Mouse (Mus musculus) hindbrain, embryonic 15.5 days (tissue): Measurements from ENCODE around the gene Tgoln1. TPM values are rescaled to one million over a fixed set of nuclear protein-coding genes. Genes with fewer than 3 reads are reported as not detected.
A peak's percentile ranks its signal among the peaks of the same experiment; 100 is the strongest.

Source experiments
- ATAC-seq: fragments of 200-750 bp; cut with Nextera tagmentation; 2 replicates; pipeline ENCODE4 v1.8.0; 2017; ENCODE audit warnings: low read depth, moderate number of reproducible peaks, moderate TSS enrichment; ENCODE audit not compliant: low FRiP score
- H3K27ac ChIP-seq: fragments of 300-500 bp; sonication (generic); replicated peaks from 2 replicates; pipeline ENCODE4 v1.5.1; 2015; ENCODE audit warnings: mild to moderate bottlenecking, inconsistent platforms
- H3K27me3 ChIP-seq: fragments of 300-500 bp; sonication (generic); 2 replicates; pipeline ENCODE4 v1.6.1; 2015; ENCODE audit warnings: control low read depth, inconsistent platforms
- H3K36me3 ChIP-seq: fragments of 300-500 bp; sonication (generic); 2 replicates; pipeline ENCODE4 v1.6.1; 2015; ENCODE audit warnings: control low read depth, inconsistent platforms
- H3K4me1 ChIP-seq: fragments of 300-500 bp; sonication (generic); replicated peaks from 2 replicates; pipeline ENCODE4 v1.6.1; 2015; ENCODE audit warnings: control low read depth, inconsistent platforms
- H3K4me2 ChIP-seq: fragments of 300-500 bp; sonication (generic); 2 replicates; pipeline ENCODE4 v1.6.1; 2015; ENCODE audit warnings: moderate library complexity, mild to moderate bottlenecking, inconsistent platforms
- H3K4me3 ChIP-seq: fragments of 300-500 bp; sonication (generic); 2 replicates; pipeline ENCODE4 v1.5.1; 2015; ENCODE audit warnings: mild to moderate bottlenecking, inconsistent platforms
- H3K9ac ChIP-seq: fragments of 300-500 bp; sonication (generic); 2 replicates; pipeline ENCODE4 v1.6.1; 2015; ENCODE audit warnings: inconsistent platforms
- H3K9me3 ChIP-seq: fragments of 300-500 bp; sonication (generic); 2 replicates; pipeline ENCODE4 v1.6.1; 2016; ENCODE audit warnings: control low read depth, inconsistent platforms
- WGBS: fragments of 180-500 bp; shearing (Covaris S2); methylation state at CpG from one replicate; pipeline ENCODE4 v1.1.7; 2015; 5-methylcytosine and 5-hydroxymethylcytosine counted together
- polyA plus RNA-seq: library from polyadenylated mRNA; unstranded; fragments of >200 nt; fragmentation: Nextera tagmentation; extraction: Ambion mirVana; gene quantifications from 2 replicates; pipeline ENCODE4 v1.2.1, GENCODE M21; 2015

The Tgoln1 gene
- polyA plus RNA-seq, 1 experiment from 2014 or later, result 34.6 TPM

GRCm38 (mm10) chr6:72626391-72626790, 9.6 kb upstream of the Tgoln1 start:
- H3K9ac ChIP-seq, result no peak overlapping the region
- no peak overlapping the region for H3K4me3 ChIP-seq
- H3K36me3 ChIP-seq, result no peaks in the 10 kb centered on the region
- H3K4me2 ChIP-seq, result no peak overlapping the region
- WGBS, result 83% methylated on average over 7 of the region's 7 CpGs
- no peaks in the 10 kb centered on the region for H3K9me3 ChIP-seq
- no peaks in the 10 kb centered on the region for H3K4me1 ChIP-seq
- ATAC-seq, result no peak
- H3K27ac ChIP-seq, result no peak overlapping the region
- H3K27me3 ChIP-seq, result no peaks in the 10 kb centered on the region

- Histone ChIP-seq H3K27me3 (no peaks in the 10 kb centered on the region), H3K9me3 (no peaks in the 10 kb centered on the region), H3K4me2 (no peak overlapping the region), H3K27ac (no peak overlapping the region), H3K4me3 (no peak overlapping the region), H3K9ac (no peak overlapping the region), H3K36me3 (no peaks in the 10 kb centered on the region), H3K4me1 (no peaks in the 10 kb centered on the region)
- no peak for ATAC-seq
- WGBS, result 93% methylated on average over 8 of the region's 8 CpGs
Measured at GRCm38 (mm10) chr6:72623661-72624402, 7.0 kb upstream of the Tgoln1 start.

GRCm38 (mm10) chr6:72622917-72623316, 6.1 kb upstream of the Tgoln1 start:
- ATAC-seq, result no peak
- Histone ChIP-seq H3K4me1 (no peaks in the 10 kb centered on the region), H3K27me3 (no peaks in the 10 kb centered on the region), H3K27ac (no peak overlapping the region), H3K36me3 (no peaks in the 10 kb centered on the region), H3K9ac (no peak overlapping the region), H3K4me2 (no peak overlapping the region), H3K9me3 (no peaks in the 10 kb centered on the region), H3K4me3 (no peak overlapping the region)
- 37% methylated on average over 3 of the region's 3 CpGs for WGBS

DNA sequence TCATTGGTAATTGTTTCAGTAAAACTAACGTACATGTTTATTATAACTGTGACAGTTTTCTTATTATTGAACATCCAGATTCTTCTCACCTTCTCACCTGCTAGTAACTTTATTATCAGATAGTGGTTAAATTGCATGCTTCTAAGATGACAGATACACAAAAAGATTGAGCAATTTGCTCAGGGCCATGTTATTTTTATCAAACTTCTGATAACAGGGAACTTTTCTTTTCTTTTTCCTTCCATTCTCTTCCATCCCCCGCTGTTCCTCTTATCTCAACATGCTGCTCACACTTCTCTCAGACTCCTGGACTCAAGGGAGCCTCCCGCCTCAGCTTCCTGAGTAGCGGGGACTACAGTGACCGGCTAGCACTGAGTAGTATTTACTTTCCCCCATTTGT, 4.1 kb upstream of the Tgoln1 start:
- no peak for ATAC-seq
- H3K9me3 ChIP-seq, result no peaks in the 10 kb centered on the region
- no peaks in the 10 kb centered on the region for H3K27me3 ChIP-seq
- H3K4me2 ChIP-seq, result no peak overlapping the region
- H3K36me3 ChIP-seq, result no peaks in the 10 kb centered on the region
- no peak overlapping the region for H3K27ac ChIP-seq
- no peak overlapping the region for H3K4me3 ChIP-seq
- no peak overlapping the region for H3K9ac ChIP-seq
- WGBS, result 88% methylated on average over 5 of the region's 5 CpGs
- H3K4me1 ChIP-seq, result peaks cover 9% of the 10 kb centered on the region

DNA sequence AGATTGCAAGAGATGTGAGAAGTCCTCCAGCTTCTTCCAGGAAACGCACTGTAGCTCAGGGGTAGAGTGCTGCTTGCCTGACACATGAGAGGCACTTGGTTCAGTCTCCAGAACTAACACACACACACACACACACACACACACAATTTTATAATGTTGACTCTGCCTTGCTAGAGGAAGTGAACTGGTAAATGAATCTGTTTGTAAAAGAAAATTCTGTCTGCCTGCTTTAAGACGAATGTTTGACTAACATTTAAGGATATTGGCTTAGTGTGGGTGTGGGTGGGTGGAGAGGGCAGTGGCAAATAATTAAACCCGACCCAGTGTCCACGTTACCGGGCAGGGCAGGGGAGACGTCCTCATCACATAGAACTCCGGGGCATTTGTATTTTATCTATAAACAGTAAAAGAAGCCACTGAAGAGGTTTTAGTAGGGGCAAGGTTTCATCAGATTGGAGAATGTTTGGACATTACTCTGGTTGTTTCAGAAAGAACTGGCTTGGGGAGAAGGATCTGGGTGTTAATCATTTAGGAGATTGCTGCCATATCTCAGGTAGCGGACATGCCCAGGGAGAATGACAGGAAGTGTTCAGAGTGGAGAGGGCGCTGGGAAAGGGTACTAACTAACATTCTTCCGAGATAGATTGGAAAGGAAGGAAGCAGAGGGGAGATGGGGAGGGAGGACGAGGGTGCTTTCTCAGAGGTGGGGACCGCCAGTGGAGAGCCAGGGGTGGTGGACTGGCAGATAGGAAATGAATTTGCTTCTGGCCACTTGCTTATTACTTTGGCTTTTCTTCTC, 3.1 kb upstream of the Tgoln1 start:
- Histone ChIP-seq H3K4me3 (no peak overlapping the region), H3K4me2 (no peak overlapping the region), H3K9me3 (no peaks in the 10 kb centered on the region), H3K9ac (no peak overlapping the region), H3K4me1 (peaks cover 19% of the 10 kb centered on the region), H3K36me3 (no peaks in the 10 kb centered on the region), H3K27ac (no peak overlapping the region), H3K27me3 (no peaks in the 10 kb centered on the region)
- ATAC-seq, result no peak
- 57% methylated on average over 12 of the region's 12 CpGs for WGBS

DNA sequence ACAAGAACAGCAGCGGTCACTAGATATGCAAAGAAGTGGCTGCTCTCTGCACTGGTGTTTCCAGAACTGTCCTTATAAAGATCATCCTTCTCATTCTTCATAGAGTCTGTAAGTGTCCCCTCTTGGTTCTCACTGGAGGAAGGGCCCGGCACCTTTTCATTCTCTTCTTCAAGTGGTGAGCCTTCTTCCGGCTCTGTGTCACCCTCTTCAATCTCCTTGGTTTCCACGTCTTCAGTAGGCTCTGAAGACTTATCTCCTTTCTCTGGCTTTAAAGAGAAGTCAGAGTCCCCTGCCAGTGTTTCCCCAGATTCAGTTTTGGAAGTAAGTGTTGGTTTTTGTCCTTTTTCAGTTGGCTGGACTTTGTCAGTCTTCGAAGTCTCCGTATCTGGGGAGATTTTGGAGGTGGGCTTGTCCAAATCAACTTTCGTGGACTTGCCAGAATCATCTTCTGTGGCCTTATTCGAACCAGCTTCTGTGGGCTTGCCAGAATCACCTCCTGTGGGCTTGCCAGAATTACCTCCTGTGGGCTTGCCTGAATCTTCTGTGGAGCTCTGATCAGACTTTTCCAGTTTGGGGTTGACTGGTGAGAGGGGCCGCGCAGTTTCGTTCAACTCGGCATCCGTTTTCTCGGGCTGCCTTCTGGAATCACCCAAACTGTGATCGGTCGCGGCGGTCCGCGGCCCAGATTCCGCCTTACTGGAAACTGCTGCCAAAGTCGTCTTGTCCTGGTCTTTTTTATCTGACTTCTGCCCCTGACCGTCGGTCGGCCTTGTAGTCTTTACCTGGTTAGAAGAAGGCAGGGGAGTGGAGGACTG, 1.0 kb downstream of the Tgoln1 start:
- Histone ChIP-seq H3K4me3 (peak overlapping the region; percentile 64), H3K4me1 (peaks cover 37% of the 10 kb centered on the region), H3K27me3 (no peaks in the 10 kb centered on the region), H3K9me3 (no peaks in the 10 kb centered on the region), H3K36me3 (peaks cover 25% of the 10 kb centered on the region), H3K27ac (peak overlapping the region; percentile 87), H3K4me2 (peak overlapping the region; percentile 75), H3K9ac (peak overlapping the region; percentile 66)
- WGBS, result 29% methylated on average over 25 of the region's 25 CpGs
- ATAC-seq, result 0 out of 2 replicates have a peak, but pooled peaks have one; percentile 6

DNA sequence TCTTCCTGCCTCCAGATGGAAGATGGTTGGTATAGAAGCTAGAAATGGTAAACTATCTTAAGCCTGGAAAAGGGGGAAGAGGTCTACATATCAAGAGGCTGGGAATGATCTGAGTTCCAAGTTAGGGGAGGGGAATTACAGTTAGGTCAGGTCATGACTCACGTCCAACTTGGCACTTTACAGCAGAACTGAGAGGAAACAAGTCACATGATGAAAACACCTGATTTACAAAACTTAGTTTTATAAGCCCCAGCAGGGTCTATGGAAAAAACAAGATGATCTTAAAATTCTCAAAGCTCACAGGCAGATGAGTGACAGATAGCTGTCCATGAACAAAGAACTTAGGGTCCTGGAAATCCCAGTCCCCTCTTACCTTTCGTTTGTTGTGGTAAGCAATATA, 1.6 kb downstream of the Tgoln1 start:
- WGBS, result 80% methylated on average over 2 of the region's 2 CpGs

GRCm38 (mm10) chr6:72610261-72610660, 6.5 kb downstream of the Tgoln1 start:
- peaks cover 69% of the 10 kb centered on the region for H3K36me3 ChIP-seq
- ATAC-seq, result no peak
- no peak overlapping the region for H3K27ac ChIP-seq
- no peak overlapping the region for H3K4me2 ChIP-seq
- WGBS, result 88% methylated on average over 4 of the region's 4 CpGs
- H3K9ac ChIP-seq, result no peak overlapping the region
- no peak overlapping the region for H3K4me3 ChIP-seq
- no peaks in the 10 kb centered on the region for H3K9me3 ChIP-seq
- no peaks in the 10 kb centered on the region for H3K27me3 ChIP-seq
- H3K4me1 ChIP-seq, result peaks cover 21% of the 10 kb centered on the region

More for the DNA sequence above, 1.6 kb downstream of the Tgoln1 start:
- Histone ChIP-seq H3K27ac (no peak overlapping the region), H3K9me3 (no peaks in the 10 kb centered on the region), H3K9ac (peak overlapping the region; percentile 19; the same call in 1 of the 2 replicates), H3K4me2 (peak overlapping the region; percentile 75), H3K4me3 (peak overlapping the region; percentile 64), H3K36me3 (peaks cover 32% of the 10 kb centered on the region), H3K4me1 (peaks cover 37% of the 10 kb centered on the region), H3K27me3 (no peaks in the 10 kb centered on the region)
- no peak for ATAC-seq

DNA sequence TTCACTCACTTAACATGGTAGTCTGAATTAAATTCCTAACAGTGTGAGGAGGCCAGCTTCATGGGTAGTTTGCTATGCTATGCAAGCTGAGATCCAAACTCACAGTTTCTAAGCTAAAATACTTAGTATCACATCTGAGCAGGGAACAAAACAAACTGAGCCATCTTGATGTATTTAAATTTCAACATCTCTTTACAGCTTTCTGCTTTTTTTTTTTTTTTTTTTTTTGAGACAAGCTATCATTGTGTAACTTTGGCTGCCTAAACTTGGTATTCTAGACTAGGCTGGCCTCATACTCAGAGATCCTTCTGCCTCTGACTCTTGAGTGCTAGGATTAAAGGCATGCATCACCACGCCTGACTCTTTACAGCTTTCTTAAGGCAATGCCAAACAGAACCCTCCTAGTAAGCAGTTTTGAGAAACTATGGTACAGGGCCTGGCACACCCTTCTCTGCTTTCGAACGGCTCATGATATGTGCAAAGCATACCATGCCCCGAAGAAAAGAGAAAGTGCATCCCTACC, 8.1 kb downstream of the Tgoln1 start:
- Histone ChIP-seq H3K4me1 (peaks cover 5% of the 10 kb centered on the region), H3K9ac (no peak overlapping the region), H3K27ac (no peak overlapping the region), H3K27me3 (no peaks in the 10 kb centered on the region), H3K36me3 (peaks cover 72% of the 10 kb centered on the region), H3K4me2 (no peak overlapping the region), H3K9me3 (no peaks in the 10 kb centered on the region), H3K4me3 (no peak overlapping the region)
- no peak for ATAC-seq
- WGBS, result 92% methylated on average over 4 of the region's 4 CpGs

DNA sequence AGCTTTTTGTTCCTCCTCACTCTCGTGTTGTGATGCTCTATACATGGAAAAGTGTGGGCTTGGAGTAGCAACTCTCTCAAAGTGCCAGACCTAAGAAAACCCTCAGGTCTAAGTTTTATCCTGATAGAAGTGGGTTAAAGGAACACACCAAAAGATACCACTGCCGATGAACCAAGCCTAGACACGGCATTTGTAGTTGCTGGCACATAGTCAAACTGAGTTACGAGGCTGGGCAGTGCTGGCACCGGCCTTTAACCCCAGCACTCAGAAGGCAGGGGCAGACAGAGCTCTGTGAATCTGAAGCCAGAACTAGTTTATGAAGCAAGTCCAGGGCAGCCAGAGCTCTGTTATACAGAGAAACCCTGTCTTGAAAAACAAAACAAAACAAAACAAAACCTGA, 9.1 kb downstream of the Tgoln1 start:
- no peaks in the 10 kb centered on the region for H3K9me3 ChIP-seq
- no peak for ATAC-seq
- no peak overlapping the region for H3K4me2 ChIP-seq
- no peak overlapping the region for H3K4me3 ChIP-seq
- peaks cover 64% of the 10 kb centered on the region for H3K36me3 ChIP-seq
- H3K27me3 ChIP-seq, result no peaks in the 10 kb centered on the region
- no peaks in the 10 kb centered on the region for H3K4me1 ChIP-seq
- no peak overlapping the region for H3K9ac ChIP-seq
- no peak overlapping the region for H3K27ac ChIP-seq
- 90% methylated on average over 5 of the region's 5 CpGs for WGBS

- peaks cover 64% of the 10 kb centered on the region for H3K36me3 ChIP-seq
Measured at GRCm38 (mm10) chr6:72607060-72607459, 9.7 kb downstream of the Tgoln1 start.

More at GRCm38 (mm10) chr6:72607060-72607459, 9.7 kb downstream of the Tgoln1 start:
- Histone ChIP-seq H3K27me3 (no peaks in the 10 kb centered on the region), H3K27ac (no peak overlapping the region), H3K9ac (no peak overlapping the region), H3K9me3 (no peaks in the 10 kb centered on the region), H3K4me3 (no peak overlapping the region), H3K4me1 (no peaks in the 10 kb centered on the region), H3K4me2 (no peak overlapping the region)
- no peak for ATAC-seq
- 75% methylated on average over 4 of the region's 4 CpGs for WGBS
